Mouse (Mus musculus) CH12.LX (cell line): Measurements from ENCODE around the gene Cacna2d4. TPM values are rescaled to one million over a fixed set of nuclear protein-coding genes. Genes with fewer than 3 reads are reported as not detected.

Experiments used
- DNase-seq: peaks from one replicate; pipeline ENCODE4 v3.0.0-alpha.2; 2013; ENCODE audit errors: extremely low read depth
- H3K27ac ChIP-seq: 2 replicates; pipeline ENCODE4 v1.5.1; 2012; ENCODE audit warnings: low read depth, mild to moderate bottlenecking, control low read depth, moderate library complexity; ENCODE audit not compliant: insufficient read depth
- H3K27me3 ChIP-seq: replicated peaks from 2 replicates; pipeline ENCODE3; 2012; ENCODE audit warnings: inconsistent platforms
- H3K36me3 ChIP-seq, 2 experiments: replicated peaks in 1 of 2; 2 replicates each; pipeline versions ENCODE3 to v1.6.1; 2012; ENCODE audit warnings: inconsistent platforms in 1 of 2, low read length in 1 of 2, mild to moderate bottlenecking in 1 of 2, mixed read lengths in 1 of 2, moderate library complexity in 1 of 2; ENCODE audit not compliant: control insufficient read depth in 1 of 2, insufficient read depth in 1 of 2
- H3K4me1 ChIP-seq, 2 experiments: 2 replicates each; pipeline ENCODE4 v1.6.1; 2012; ENCODE audit warnings: inconsistent platforms in 1 of 2, moderate library complexity in 1 of 2; ENCODE audit not compliant: insufficient read depth in 2 of 2, control insufficient read depth in 1 of 2
- H3K4me2 ChIP-seq: 2 replicates; pipeline ENCODE4 v1.6.1; 2012; ENCODE audit warnings: low read depth, mild to moderate bottlenecking, control low read depth; ENCODE audit not compliant: poor library complexity, insufficient read depth, severe bottlenecking
- H3K4me3 ChIP-seq, 3 experiments: fragments of 150-350 bp in 1 of 3; sonication (generic) in 1 of 3; replicated peaks in 1 of 3; 2 replicates each; pipeline versions ENCODE3 to v1.5.1; 2011 to 2012; ENCODE audit warnings: low read depth in 2 of 3, low read length in 2 of 3, mild to moderate bottlenecking in 2 of 3, moderate library complexity in 2 of 3, control low read depth in 1 of 3, improper control_type of control experiment in 1 of 3, inconsistent platforms in 1 of 3, mixed read lengths in 1 of 3; ENCODE audit not compliant: poor library complexity in 1 of 3
- H3K79me2 ChIP-seq: replicated peaks from 2 replicates; pipeline ENCODE4 v1.6.1; 2012; ENCODE audit warnings: mild to moderate bottlenecking, moderate library complexity; ENCODE audit not compliant: control insufficient read depth, poor library complexity, insufficient read depth, severe bottlenecking; ENCODE audit errors: extremely low read depth
- H3K9ac ChIP-seq: 2 replicates; pipeline ENCODE4 v1.6.1; 2012; ENCODE audit warnings: low read depth, mild to moderate bottlenecking, control low read depth, moderate library complexity; ENCODE audit not compliant: insufficient read depth
- H3K9me3 ChIP-seq: replicated peaks from 2 replicates; pipeline ENCODE3; 2012; ENCODE audit warnings: low read length, inconsistent platforms, mixed read lengths
- CTCF ChIP-seq, 2 experiments: IDR thresholded peaks in 1 of 2; conservative IDR thresholded peaks in 1 of 2; 2 replicates each; pipeline ENCODE4 v1.5.1; 2011 to 2012; ENCODE audit warnings: low read depth in 2 of 2, low read length in 2 of 2, improper control_type of control experiment in 1 of 2, inconsistent platforms in 1 of 2, mild to moderate bottlenecking in 1 of 2, moderate library complexity in 1 of 2
- ELF1 ChIP-seq: IDR thresholded peaks from 2 replicates; pipeline ENCODE4 v1.6.1; 2014; ENCODE audit warnings: low read depth, mild to moderate bottlenecking, inconsistent platforms, low read length, improper control_type of control experiment
- EP300 ChIP-seq: IDR thresholded peaks from 2 replicates; pipeline ENCODE4 v1.6.1; 2011; ENCODE audit warnings: low read length, improper control_type of control experiment
- ETS1 ChIP-seq: conservative IDR thresholded peaks from 2 replicates; pipeline ENCODE4 v1.6.1; 2012; ENCODE audit warnings: low read depth, mild to moderate bottlenecking, inconsistent platforms, low read length, improper control_type of control experiment, moderate library complexity
- IRF4 ChIP-seq: IDR thresholded peaks from 2 replicates; pipeline ENCODE4 v1.6.1; 2014; ENCODE audit warnings: low read depth, mild to moderate bottlenecking, inconsistent platforms, low read length, improper control_type of control experiment
- JUN ChIP-seq: IDR thresholded peaks from 2 replicates; pipeline ENCODE4 v1.6.1; 2011; ENCODE audit warnings: low read depth, mild to moderate bottlenecking, low read length, improper control_type of control experiment, moderate library complexity; ENCODE audit not compliant: insufficient read depth
- KAT2A ChIP-seq: IDR thresholded peaks from 2 replicates; pipeline ENCODE4 v1.6.1; 2012; ENCODE audit warnings: low read length, improper control_type of control experiment, inconsistent platforms; ENCODE audit not compliant: insufficient replicate concordance
- MAFK ChIP-seq: IDR thresholded peaks from 2 replicates; pipeline ENCODE4 v1.6.1; 2011; ENCODE audit warnings: low read length, improper control_type of control experiment; ENCODE audit not compliant: insufficient replicate concordance
- MAX ChIP-seq: IDR thresholded peaks from 2 replicates; pipeline ENCODE4 v1.6.1; 2011; ENCODE audit warnings: low read length, improper control_type of control experiment
- MEF2A ChIP-seq: IDR thresholded peaks from 2 replicates; pipeline ENCODE4 v1.6.1; 2014; ENCODE audit warnings: low read depth, mild to moderate bottlenecking, inconsistent platforms, low read length, improper control_type of control experiment, borderline replicate concordance
- MXI1 ChIP-seq: IDR thresholded peaks from 2 replicates; pipeline ENCODE4 v1.6.1; 2011; ENCODE audit warnings: mild to moderate bottlenecking, low read depth, low read length, improper control_type of control experiment
- NELFE ChIP-seq: IDR thresholded peaks from 2 replicates; pipeline ENCODE4 v1.6.1; 2011; ENCODE audit warnings: low read depth, low read length, improper control_type of control experiment
- POLR2A ChIP-seq: IDR thresholded peaks from 2 replicates; pipeline ENCODE4 v1.6.1; 2011; ENCODE audit warnings: low read depth, mild to moderate bottlenecking, improper control_type of control experiment, low read length
- POLR2AphosphoS2 ChIP-seq: IDR thresholded peaks from 2 replicates; pipeline ENCODE4 v1.6.1; 2011; ENCODE audit warnings: low read depth, low read length, improper control_type of control experiment
- RAD21 ChIP-seq: IDR thresholded peaks from 2 replicates; pipeline ENCODE4 v1.6.1; 2011; ENCODE audit warnings: low read depth, mild to moderate bottlenecking, low read length, improper control_type of control experiment, moderate library complexity
- SMC3 ChIP-seq: IDR thresholded peaks from 2 replicates; pipeline ENCODE4 v1.6.1; 2011; ENCODE audit warnings: low read depth, low read length, improper control_type of control experiment
- TCF12 ChIP-seq: IDR thresholded peaks from 2 replicates; pipeline ENCODE4 v1.6.1; 2014; ENCODE audit warnings: low read depth, mild to moderate bottlenecking, inconsistent platforms, low read length, improper control_type of control experiment
- USF2 ChIP-seq: conservative IDR thresholded peaks from 2 replicates; pipeline ENCODE4 v1.6.1; 2011; ENCODE audit warnings: low read depth, low read length, improper control_type of control experiment
- ZC3H11A ChIP-seq: IDR thresholded peaks from 2 replicates; pipeline ENCODE4 v1.6.1; 2012; ENCODE audit warnings: low read depth, mild to moderate bottlenecking, inconsistent platforms, low read length, improper control_type of control experiment
- ZKSCAN1 ChIP-seq: IDR thresholded peaks from 2 replicates; pipeline ENCODE4 v1.6.1; 2012; ENCODE audit warnings: low read depth, inconsistent platforms, low read length, improper control_type of control experiment, borderline replicate concordance
- ZNF384 ChIP-seq: IDR thresholded peaks from 2 replicates; pipeline ENCODE4 v1.6.1; 2012; ENCODE audit warnings: low read depth, low read length, improper control_type of control experiment, inconsistent platforms
- dilution Hi-C: fragments of 300-500 bp; cut with MboI; formaldehyde crosslinking; loops from 2 replicates; pipeline ENCODE4 v1.14.3; 2020; ENCODE audit warnings: low sequenced_read_pairs; ENCODE audit not compliant: extremely low pct_unique_long_range_greater_than_20kb, extremely low pct_ligation_motif_present
- in situ Hi-C: fragments of 300-500 bp; cut with MboI; formaldehyde crosslinking; loops from 3 replicates; pipeline ENCODE4 v1.14.3; 2019; ENCODE audit warnings: low sequenced_read_pairs, low pct_ligation_motif_present, low pct_unique_long_range_greater_than_20kb, mixed read lengths
- polyA plus RNA-seq: library from polyadenylated mRNA; unstranded; fragments of >175 nt; gene quantifications from 2 replicates; pipeline ENCODE4 v1.2.1, GENCODE M21; 2012; ENCODE audit warnings: low read depth; ENCODE audit not compliant: insufficient read length
- total RNA-seq, 2 experiments: library from RNA; depleted of rRNA; stranded (reverse); fragments of 300-350 nt in 1 of 2; fragments of >200 nt in 1 of 2; gene quantifications; 2 replicates each; pipeline ENCODE4 v1.2.3; 2012 to 2014

Cacna2d4 gene
- total and polyA plus RNA-seq, 3 experiments: 0.08 to 0.64 (median 0.44) TPM

DNA sequence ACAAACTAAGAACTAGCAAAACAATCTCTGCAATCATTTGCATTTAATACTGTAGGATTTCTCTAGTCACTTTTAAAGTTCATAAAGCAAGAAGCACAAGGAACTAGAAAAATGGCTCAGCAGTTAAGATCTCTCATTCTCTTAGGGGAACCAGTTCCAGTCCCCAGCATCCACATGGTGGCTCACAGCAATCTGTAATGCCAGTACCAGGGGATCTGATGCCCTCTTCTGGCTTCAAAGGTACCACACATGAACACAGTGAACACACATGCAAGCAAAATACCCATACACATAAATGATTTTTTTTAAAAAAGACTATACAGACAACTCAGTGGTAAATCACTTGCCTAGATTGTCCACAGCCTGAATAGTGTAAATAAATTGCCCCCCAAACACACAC is 135.3 kb downstream of the Cacna2d4 start:
- dilution Hi-C loops: no loop called here

DNA sequence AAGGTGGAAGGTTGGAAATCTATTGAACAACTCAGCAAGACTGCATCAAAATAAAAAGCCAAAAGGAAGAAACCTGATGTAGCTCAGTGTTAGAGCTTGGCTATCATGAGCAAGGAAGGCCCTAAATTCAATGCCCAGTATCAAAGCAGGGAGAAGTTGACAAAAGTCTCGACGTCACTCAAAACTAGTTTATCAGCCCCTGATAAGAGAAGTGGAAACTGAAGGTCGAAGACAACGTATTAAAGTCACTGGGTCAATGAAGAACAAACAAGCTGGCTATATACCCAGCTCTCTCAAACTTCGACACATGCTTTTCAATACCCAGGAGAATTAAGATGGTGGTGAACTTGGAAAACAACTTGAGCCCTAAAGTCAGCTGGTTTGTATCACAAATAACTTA is 135.9 kb downstream of the Cacna2d4 start:
- H3K9ac ChIP-seq: no peak overlapping the region
- peaks cover 15% of the 10 kb centered on the region for H3K79me2 ChIP-seq
- no peak overlapping the region for H3K4me2 ChIP-seq
- peaks cover 9 to 29% of the 10 kb centered on the region in 2 experiments for H3K36me3 ChIP-seq
- dilution Hi-C loops (no loop called here), in situ Hi-C loops (no loop called here)
- no peak for TF ChIP-seq POLR2AphosphoS2
- DNase-seq: no peak
- H3K9me3 ChIP-seq: no peaks in the 10 kb centered on the region
- no peak overlapping the region for H3K4me3 ChIP-seq
- no peaks in the 10 kb centered on the region for H3K27me3 ChIP-seq
- H3K27ac ChIP-seq: no peak overlapping the region
- H3K4me1 ChIP-seq: peaks cover 3 to 35% of the 10 kb centered on the region in 2 experiments

More for the DNA sequence above, 135.3 kb downstream of the Cacna2d4 start:
- Histone ChIP-seq H3K79me2 (peaks cover 10% of the 10 kb centered on the region), H3K9ac (no peak overlapping the region), H3K27me3 (no peaks in the 10 kb centered on the region), H3K9me3 (no peaks in the 10 kb centered on the region), H3K4me1 (peaks cover 3 to 35% of the 10 kb centered on the region in 2 experiments), H3K4me3 (no peak overlapping the region), H3K27ac (no peak overlapping the region), H3K4me2 (no peak overlapping the region), H3K36me3 (peaks cover 12 to 31% of the 10 kb centered on the region in 2 experiments)
- TF ChIP-seq ZC3H11A: no peak
- TF ChIP-seq POLR2A: no peak
- TF ChIP-seq KAT2A: no peak
- peak; percentile 5 for TF ChIP-seq RAD21
- TF ChIP-seq ZNF384: no peak
- TF ChIP-seq CTCF (conservative IDR thresholded peaks at IDR 0.05 in 1 of 2, IDR thresholded peaks at IDR 0.05 in 1 of 2; ENCODE audit: low read depth in 2 of 2, low read length in 2 of 2): peak in 1 of 2 experiments; percentile 54; a peak in 2 of 4 replicates
- TF ChIP-seq SMC3: peak; percentile 14; the same call in 1 of the 2 replicates
- TF ChIP-seq MAX: no peak
- no peak for TF ChIP-seq NELFE
- in situ Hi-C loops: no loop called here
- DNase-seq: no peak

DNA sequence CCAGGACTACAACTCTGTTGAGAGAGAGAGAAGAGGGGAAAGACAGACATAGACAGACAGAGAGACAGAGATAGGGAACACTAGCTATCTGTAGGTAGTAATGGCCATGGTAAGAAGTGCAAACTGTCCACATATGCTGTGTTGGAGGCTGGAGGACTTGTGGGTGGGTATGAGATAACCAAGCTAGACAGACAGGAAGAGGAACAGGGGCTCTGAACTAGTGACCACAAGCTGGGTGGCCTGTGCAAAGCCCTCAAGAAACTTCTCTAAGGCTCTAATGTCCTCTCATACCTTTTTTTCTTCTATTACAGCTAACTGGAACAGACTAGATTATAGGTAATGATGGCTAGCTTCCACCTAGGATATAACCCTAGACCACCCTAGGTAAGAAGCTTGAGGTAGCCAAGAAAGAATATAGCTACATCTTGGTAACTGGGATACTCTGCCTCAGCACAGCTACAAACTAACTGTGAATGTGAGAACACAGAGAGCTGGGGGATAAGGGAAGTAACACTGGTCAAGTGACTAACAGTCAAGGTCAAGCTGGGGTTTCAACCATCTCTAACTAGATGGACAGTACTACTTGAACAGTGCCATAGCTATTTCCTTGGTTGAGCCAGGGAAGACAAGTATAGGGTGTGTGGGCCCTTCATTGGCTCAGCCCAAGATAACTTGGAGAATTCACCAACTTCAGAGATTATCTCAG is 136.8 kb downstream of the Cacna2d4 start:
- Histone ChIP-seq H3K4me3 (no peak overlapping the region), H3K27me3 (no peaks in the 10 kb centered on the region), H3K9me3 (no peaks in the 10 kb centered on the region), H3K27ac (no peak overlapping the region), H3K4me1 (peaks cover 3 to 44% of the 10 kb centered on the region in 2 experiments), H3K9ac (no peak overlapping the region), H3K79me2 (peaks cover 20% of the 10 kb centered on the region), H3K4me2 (no peak overlapping the region), H3K36me3 (peaks cover 4 to 29% of the 10 kb centered on the region in 2 experiments)
- dilution Hi-C loops (no loop called here), in situ Hi-C loops (no loop called here)
- no peak for DNase-seq
- TF ChIP-seq MAX: no peak
- TF ChIP-seq MEF2A: no peak
- TF ChIP-seq IRF4: no peak
- no peak for TF ChIP-seq TCF12
- TF ChIP-seq ZKSCAN1: no peak
- no peak for TF ChIP-seq ELF1
- TF ChIP-seq MXI1: no peak
- TF ChIP-seq KAT2A: no peak
- TF ChIP-seq POLR2AphosphoS2: no peak
- no peak for TF ChIP-seq ETS1
- TF ChIP-seq MAFK: no peak
- no peak for TF ChIP-seq USF2
- no peak for TF ChIP-seq EP300
- TF ChIP-seq JUN: no peak
